Mouse (Mus musculus) embryonic facial prominence, embryonic 12.5 days (tissue): ENCODE measurements around the gene Map3k20. TPM values are rescaled to one million over a fixed set of nuclear protein-coding genes. Genes with fewer than 3 reads are reported as not detected.

Experiments used
- ATAC-seq: fragments of 200-750 bp; cut with Nextera tagmentation; 2 replicates; pipeline ENCODE4 v1.8.0; 2017; ENCODE audit not compliant: insufficient number of reproducible peaks, insufficient read depth, low FRiP score, low TSS enrichment
- H3K27ac ChIP-seq: fragments of 300-500 bp; sonication (generic); 2 replicates; pipeline ENCODE4 v1.5.1; 2016; ENCODE audit warnings: mild to moderate bottlenecking
- H3K27me3 ChIP-seq: fragments of 300-500 bp; sonication (generic); 2 replicates; pipeline ENCODE4 v1.6.1; 2016; ENCODE audit warnings: mild to moderate bottlenecking, moderate library complexity
- H3K36me3 ChIP-seq: fragments of 300-500 bp; sonication (generic); 2 replicates; pipeline ENCODE4 v1.6.1; 2016; ENCODE audit warnings: mild to moderate bottlenecking
- H3K4me1 ChIP-seq: fragments of 300-500 bp; sonication (generic); 2 replicates; pipeline ENCODE4 v1.6.1; 2016
- H3K4me2 ChIP-seq: fragments of 300-500 bp; sonication (generic); replicated peaks from 2 replicates; pipeline ENCODE4 v1.6.1; 2016; ENCODE audit warnings: mild to moderate bottlenecking, moderate library complexity
- H3K4me3 ChIP-seq: fragments of 300-500 bp; sonication (generic); 2 replicates; pipeline ENCODE4 v1.5.1; 2016; ENCODE audit warnings: mild to moderate bottlenecking
- H3K9ac ChIP-seq: fragments of 300-500 bp; sonication (generic); 2 replicates; pipeline ENCODE4 v1.6.1; 2016; ENCODE audit warnings: mild to moderate bottlenecking, moderate library complexity
- H3K9me3 ChIP-seq: fragments of 300-500 bp; sonication (generic); 2 replicates; pipeline ENCODE4 v1.6.1; 2016; ENCODE audit warnings: mild to moderate bottlenecking, moderate library complexity
- WGBS: fragments of 180-500 bp; shearing (Covaris S2); methylation state at CpG from one replicate; pipeline ENCODE4 v1.1.7; 2016; 5-methylcytosine and 5-hydroxymethylcytosine counted together
- polyA plus RNA-seq: library from polyadenylated mRNA; unstranded; fragments of >200 nt; fragmentation: Nextera tagmentation; extraction: Ambion mirVana; gene quantifications from 2 replicates; pipeline ENCODE4 v1.2.1, GENCODE M21; 2016

Map3k20 gene
- polyA plus RNA-seq, 1 experiment from 2014 or later: 10.9 TPM

DNA sequence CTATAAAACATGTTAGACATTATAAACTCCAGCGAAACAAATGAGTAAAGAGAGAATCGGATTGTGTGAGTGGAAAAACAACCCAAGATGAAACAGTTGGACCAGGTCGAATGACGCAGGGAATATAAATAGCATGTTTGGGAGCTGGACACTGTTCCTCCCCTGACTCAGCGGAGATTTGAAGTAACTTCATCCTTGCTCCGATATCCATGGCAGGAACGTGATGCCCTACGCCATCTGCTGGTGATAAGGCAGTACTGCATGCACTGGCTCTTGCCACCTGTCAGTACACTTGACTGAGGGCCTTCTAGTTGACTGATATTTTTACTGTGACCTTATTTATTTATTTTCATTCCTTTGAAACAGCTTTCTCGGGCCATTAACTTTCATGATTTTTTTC is 104.5 kb downstream of the Map3k20 start:
- H3K4me2 ChIP-seq: no peak overlapping the region
- no peaks in the 10 kb centered on the region for H3K27me3 ChIP-seq
- H3K4me3 ChIP-seq: no peak overlapping the region
- no peaks in the 10 kb centered on the region for H3K36me3 ChIP-seq
- no peak for ATAC-seq
- no peak overlapping the region for H3K9ac ChIP-seq
- peaks cover 9% of the 10 kb centered on the region; the same call in 1 of the 2 replicates for H3K4me1 ChIP-seq
- no peaks in the 10 kb centered on the region for H3K9me3 ChIP-seq
- no peak overlapping the region for H3K27ac ChIP-seq
- WGBS: 23% methylated on average over 9 of the region's 9 CpGs

DNA sequence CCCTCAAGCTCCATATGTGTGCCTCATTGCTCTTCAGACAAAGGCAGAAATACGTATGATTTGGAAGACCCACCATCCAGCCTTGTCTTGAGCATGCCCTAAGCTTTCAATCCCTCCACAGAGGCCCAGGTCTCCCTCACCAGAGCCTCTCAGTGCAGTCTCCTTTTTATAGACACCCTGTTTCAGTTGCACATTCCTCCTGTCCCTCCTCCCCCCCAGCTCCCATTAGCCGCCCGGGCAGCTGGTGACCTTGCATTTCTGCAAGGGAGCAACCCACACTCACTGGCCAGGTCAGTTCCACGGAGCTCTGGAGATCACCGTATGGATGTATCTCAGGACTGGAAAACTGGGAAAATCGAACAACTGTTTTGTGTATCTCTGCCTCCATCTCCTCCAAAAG is 105.0 kb downstream of the Map3k20 start:
- Histone ChIP-seq H3K4me3 (no peak overlapping the region), H3K9ac (no peak overlapping the region), H3K9me3 (peaks cover 2% of the 10 kb centered on the region; the same call in 1 of the 2 replicates), H3K4me1 (peaks cover 9% of the 10 kb centered on the region; the same call in 1 of the 2 replicates), H3K27me3 (no peaks in the 10 kb centered on the region), H3K27ac (no peak overlapping the region), H3K36me3 (no peaks in the 10 kb centered on the region), H3K4me2 (no peak overlapping the region)
- WGBS: 76% methylated on average over 6 of the region's 6 CpGs
- no peak for ATAC-seq

GRCm38 (mm10) chr2:72391024-72391423 is 105.6 kb downstream of the Map3k20 start:
- Histone ChIP-seq H3K9ac (no peak overlapping the region), H3K4me1 (peaks cover 9% of the 10 kb centered on the region; the same call in 1 of the 2 replicates), H3K36me3 (no peaks in the 10 kb centered on the region), H3K27me3 (no peaks in the 10 kb centered on the region), H3K27ac (no peak overlapping the region), H3K4me2 (no peak overlapping the region), H3K9me3 (peaks cover 8% of the 10 kb centered on the region; the same call in 1 of the 2 replicates), H3K4me3 (no peak overlapping the region)
- no peak for ATAC-seq
- WGBS: 14% methylated on average over 4 of the region's 4 CpGs

DNA sequence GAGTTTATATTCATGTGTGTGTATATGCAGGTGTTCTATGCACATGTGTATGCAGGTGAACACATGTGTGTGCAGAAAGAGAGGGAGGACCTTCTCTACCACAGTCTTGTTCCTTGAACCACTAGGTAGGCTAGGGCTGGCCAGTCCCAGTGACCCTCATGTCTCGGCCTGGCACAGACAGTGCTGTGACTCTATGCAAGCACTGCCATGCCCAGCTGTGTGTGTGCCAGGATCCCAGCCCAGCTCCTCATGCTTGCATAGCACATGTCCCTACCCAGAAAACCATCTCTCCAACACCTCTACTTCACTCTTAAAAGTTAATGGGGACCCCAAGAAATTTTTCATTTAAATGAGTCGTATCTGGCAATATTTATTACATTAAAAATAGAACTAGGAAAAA is 106.3 kb downstream of the Map3k20 start:
- Histone ChIP-seq H3K9me3 (peaks cover 10% of the 10 kb centered on the region; the same call in 1 of the 2 replicates), H3K4me1 (peaks cover 9% of the 10 kb centered on the region; the same call in 1 of the 2 replicates), H3K36me3 (no peaks in the 10 kb centered on the region), H3K4me2 (no peak overlapping the region), H3K9ac (no peak overlapping the region), H3K27me3 (no peaks in the 10 kb centered on the region), H3K4me3 (no peak overlapping the region), H3K27ac (no peak overlapping the region)
- ATAC-seq: no peak
- WGBS: 94% methylated on average over 2 of the region's 2 CpGs

DNA sequence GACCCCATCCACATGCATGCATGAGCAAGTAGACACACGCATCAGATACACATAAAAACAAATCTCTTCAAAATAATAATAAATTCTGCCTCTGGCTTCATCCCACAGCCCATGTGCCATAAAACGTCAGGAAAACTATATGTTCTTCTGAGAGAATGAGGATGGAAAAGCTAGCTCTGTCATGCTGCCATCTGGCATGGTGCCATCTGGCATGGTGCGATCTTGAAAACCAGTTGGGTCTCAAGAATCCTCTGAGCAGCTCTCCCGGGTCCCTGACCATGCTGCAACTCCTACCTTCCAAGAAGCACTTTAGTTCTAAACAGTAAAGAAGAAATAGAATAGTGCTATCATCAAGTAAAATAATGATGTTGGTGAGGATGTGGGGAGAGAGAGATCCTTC is 106.9 kb downstream of the Map3k20 start:
- peaks cover 9% of the 10 kb centered on the region; the same call in 1 of the 2 replicates for H3K4me1 ChIP-seq
- peaks cover 10% of the 10 kb centered on the region; the same call in 1 of the 2 replicates for H3K9me3 ChIP-seq
- H3K36me3 ChIP-seq: no peaks in the 10 kb centered on the region
- ATAC-seq: no peak
- no peak overlapping the region for H3K4me2 ChIP-seq
- H3K27me3 ChIP-seq: no peaks in the 10 kb centered on the region
- WGBS: 86% methylated on average over 4 of the region's 4 CpGs
- H3K4me3 ChIP-seq: no peak overlapping the region
- H3K27ac ChIP-seq: no peak overlapping the region
- no peak overlapping the region for H3K9ac ChIP-seq

GRCm38 (mm10) chr2:72396934-72397333 is 111.5 kb downstream of the Map3k20 start:
- Histone ChIP-seq H3K9me3 (peaks cover 10% of the 10 kb centered on the region; the same call in 1 of the 2 replicates), H3K4me1 (no peaks in the 10 kb centered on the region), H3K9ac (no peak overlapping the region), H3K27me3 (no peaks in the 10 kb centered on the region), H3K4me3 (no peak overlapping the region), H3K4me2 (no peak overlapping the region), H3K36me3 (no peaks in the 10 kb centered on the region), H3K27ac (no peak overlapping the region)
- no peak for ATAC-seq
- WGBS: 83% methylated on average over 6 of the region's 6 CpGs

- ATAC-seq: no peak
- H3K4me2 ChIP-seq: no peak overlapping the region
- no peak overlapping the region for H3K4me3 ChIP-seq
- H3K4me1 ChIP-seq: 0 out of 2 replicates have a peak, but pooled peaks cover 3% of the 10 kb centered on the region
- 25% methylated on average over 13 of the region's 13 CpGs for WGBS
- no peaks in the 10 kb centered on the region for H3K36me3 ChIP-seq
- H3K27me3 ChIP-seq: no peaks in the 10 kb centered on the region
- H3K27ac ChIP-seq: no peak overlapping the region
- peaks cover 10% of the 10 kb centered on the region; the same call in 1 of the 2 replicates for H3K9me3 ChIP-seq
- no peak overlapping the region for H3K9ac ChIP-seq
Observed at GRCm38 (mm10) chr2:72398227-72398626, 112.8 kb downstream of the Map3k20 start.

DNA sequence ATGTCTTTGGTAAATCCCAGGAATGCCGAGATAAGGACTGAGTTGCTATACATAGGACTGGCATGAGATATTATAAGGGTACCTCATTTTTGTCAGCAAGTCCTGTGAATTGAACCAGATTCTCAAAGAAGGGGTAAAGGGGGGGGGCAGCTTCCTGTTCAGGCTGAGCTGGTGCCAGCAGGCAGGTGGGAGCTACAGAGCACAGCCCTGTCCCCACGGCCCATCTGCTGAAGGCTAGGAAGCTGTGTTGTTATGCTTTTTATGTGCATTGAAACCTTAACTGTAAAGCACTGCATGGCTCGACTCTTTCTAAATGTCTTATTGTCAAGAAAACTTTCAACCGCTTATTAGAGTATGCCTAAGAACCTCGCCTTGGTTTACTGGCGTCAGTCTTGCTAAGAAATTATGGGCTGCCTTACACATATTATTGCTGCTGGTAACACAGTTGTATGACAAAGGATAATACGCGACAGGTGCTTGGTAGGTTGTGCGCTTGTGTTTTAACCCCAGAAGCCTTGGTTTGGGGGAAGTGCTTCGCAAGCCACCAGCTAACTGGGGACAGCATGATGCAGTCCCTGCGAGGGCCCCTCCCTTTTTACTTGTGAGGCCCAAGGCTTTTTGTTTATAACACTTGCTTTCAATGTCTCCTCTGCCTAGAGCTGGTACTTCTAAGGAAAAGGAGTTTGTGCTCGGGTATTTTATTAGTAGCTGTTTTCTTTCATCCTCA is 114.2 kb downstream of the Map3k20 start:
- Histone ChIP-seq H3K27ac (no peak overlapping the region), H3K9me3 (peaks cover 10% of the 10 kb centered on the region; the same call in 1 of the 2 replicates)
- 80% methylated on average over 12 of the region's 12 CpGs for WGBS

GRCm38 (mm10) chr2:72401290-72401689 is 115.9 kb downstream of the Map3k20 start:
- no peak overlapping the region for H3K27ac ChIP-seq
- WGBS: 77% methylated on average over 9 of the region's 9 CpGs
- H3K27me3 ChIP-seq: no peaks in the 10 kb centered on the region
- H3K9me3 ChIP-seq: no peaks in the 10 kb centered on the region
- 0 out of 2 replicates have a peak, but pooled peaks cover 3% of the 10 kb centered on the region for H3K4me1 ChIP-seq
- no peak for ATAC-seq
- H3K4me2 ChIP-seq: no peak overlapping the region
- H3K36me3 ChIP-seq: no peaks in the 10 kb centered on the region
- no peak overlapping the region for H3K9ac ChIP-seq
- no peak overlapping the region for H3K4me3 ChIP-seq

More for the DNA sequence above, 114.2 kb downstream of the Map3k20 start:
- ATAC-seq: no peak
- Histone ChIP-seq H3K4me1 (0 out of 2 replicates have a peak, but pooled peaks cover 3% of the 10 kb centered on the region), H3K27me3 (no peaks in the 10 kb centered on the region), H3K36me3 (no peaks in the 10 kb centered on the region), H3K9ac (no peak overlapping the region), H3K4me3 (no peak overlapping the region), H3K4me2 (no peak overlapping the region)

DNA sequence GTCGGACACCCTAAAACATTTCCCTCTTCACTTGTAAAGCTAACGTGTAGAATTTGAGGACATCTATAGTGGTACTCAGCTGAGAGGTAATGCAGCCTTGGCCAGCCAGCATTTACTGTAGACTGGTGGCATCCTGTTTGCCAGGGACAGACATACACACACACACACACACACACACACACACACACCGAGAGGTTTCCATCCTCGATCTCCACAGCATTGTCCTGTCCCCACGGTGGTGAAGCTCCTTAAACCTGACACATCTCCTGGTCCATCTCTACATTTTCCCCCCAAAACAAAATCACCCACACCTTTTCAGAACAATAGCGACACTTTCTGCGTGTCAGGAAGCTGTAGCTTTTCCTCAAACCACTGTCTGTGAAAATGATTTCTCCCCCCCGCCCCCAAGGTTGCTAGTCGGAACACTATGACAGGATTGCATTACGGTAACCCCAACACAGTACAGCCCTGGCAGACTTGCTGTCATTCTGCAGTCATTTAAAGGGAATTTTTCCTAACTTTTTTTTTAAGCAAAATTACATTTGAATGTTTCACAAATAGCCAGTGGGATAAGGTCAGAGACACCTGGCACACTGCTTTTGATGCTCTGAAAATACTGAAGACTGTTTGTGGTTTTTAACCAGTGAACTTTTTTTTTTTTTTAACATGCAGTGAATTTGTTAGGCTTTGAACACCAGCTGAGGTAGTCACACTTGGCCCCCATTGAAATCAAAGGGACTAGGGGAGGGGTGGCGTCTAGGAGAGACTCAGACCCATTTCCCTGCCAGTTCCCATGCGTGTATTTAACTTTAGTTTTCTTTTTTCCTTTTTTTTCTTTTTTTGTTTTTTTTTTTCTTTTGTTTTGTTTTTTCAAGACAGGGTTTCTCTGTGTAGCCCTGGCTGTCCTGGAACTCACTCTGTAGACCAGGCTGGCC is 120.5 kb downstream of the Map3k20 start:
- no peak overlapping the region for H3K4me2 ChIP-seq
- no peaks in the 10 kb centered on the region for H3K36me3 ChIP-seq
- WGBS: 79% methylated on average over 12 of the region's 12 CpGs
- H3K27ac ChIP-seq: no peak overlapping the region
- no peak overlapping the region for H3K4me3 ChIP-seq
- no peaks in the 10 kb centered on the region for H3K9me3 ChIP-seq
- 0 out of 2 replicates have a peak, but pooled peaks cover 3% of the 10 kb centered on the region for H3K4me1 ChIP-seq
- no peak for ATAC-seq
- H3K27me3 ChIP-seq: no peaks in the 10 kb centered on the region
- H3K9ac ChIP-seq: no peak overlapping the region

DNA sequence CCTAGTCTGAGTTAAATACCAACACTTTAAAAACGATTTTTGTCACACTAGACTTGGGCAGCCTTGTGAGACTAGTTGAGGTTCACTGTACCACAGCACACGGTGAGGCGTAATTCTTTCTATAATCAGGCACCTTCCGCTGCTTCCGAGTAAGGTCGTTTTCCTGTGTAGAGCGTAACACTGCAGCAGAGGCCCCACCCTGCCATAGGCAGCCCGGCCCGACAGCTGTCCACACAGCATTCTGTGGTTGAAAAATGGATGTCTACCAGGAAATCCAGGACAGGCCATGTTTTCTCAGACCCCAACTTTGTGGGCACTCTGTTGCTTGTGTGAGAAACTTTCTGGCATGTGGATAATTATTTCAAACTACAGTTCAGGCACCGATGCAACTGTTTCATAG is 121.3 kb downstream of the Map3k20 start:
- no peak overlapping the region for H3K27ac ChIP-seq
- H3K4me3 ChIP-seq: no peak overlapping the region
- 72% methylated on average over 10 of the region's 10 CpGs for WGBS
- H3K27me3 ChIP-seq: no peaks in the 10 kb centered on the region
- H3K4me2 ChIP-seq: no peak overlapping the region
- no peaks in the 10 kb centered on the region for H3K9me3 ChIP-seq
- H3K9ac ChIP-seq: no peak overlapping the region
- no peak for ATAC-seq
- no peaks in the 10 kb centered on the region for H3K36me3 ChIP-seq
- 0 out of 2 replicates have a peak, but pooled peaks cover 3% of the 10 kb centered on the region for H3K4me1 ChIP-seq
